Mouse (Mus musculus) frontal cortex, postnatal 36 days (tissue): ENCODE measurements around the gene Mical3.

Experiments used
- DNase-seq, 2 experiments: peaks; one replicate each; pipeline ENCODE4 v3.0.0; 2022; ENCODE audit warnings: low spot score in 2 of 2

The Mical3 gene

GRCm38 (mm10) chr6:121014339-121014738 lies 116.5 kb downstream of the Mical3 start:
- no peak for DNase-seq

DNA sequence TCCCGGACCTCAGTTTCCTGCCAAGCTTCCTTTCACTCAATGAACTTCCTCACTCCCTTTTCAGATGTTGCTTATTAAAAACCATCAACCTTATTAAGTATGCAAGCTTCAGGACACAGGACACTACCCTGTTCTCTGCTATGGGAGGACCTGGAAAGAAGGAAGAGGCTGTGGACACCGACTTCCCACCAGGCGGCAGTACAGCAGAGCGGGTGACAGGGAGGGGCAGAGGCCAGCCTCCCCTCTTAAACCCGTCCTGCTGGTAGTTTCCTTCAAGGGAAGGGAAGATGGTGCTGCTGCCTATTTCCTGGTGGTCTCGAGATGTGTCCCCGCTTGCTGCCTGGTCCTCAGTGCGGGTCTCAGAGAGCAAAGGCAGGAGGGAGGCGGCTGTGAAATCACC lies 117.0 kb downstream of the Mical3 start:
- no peak for DNase-seq

GRCm38 (mm10) chr6:121011709-121012108 lies 119.1 kb downstream of the Mical3 start:
- no peak for DNase-seq

DNA sequence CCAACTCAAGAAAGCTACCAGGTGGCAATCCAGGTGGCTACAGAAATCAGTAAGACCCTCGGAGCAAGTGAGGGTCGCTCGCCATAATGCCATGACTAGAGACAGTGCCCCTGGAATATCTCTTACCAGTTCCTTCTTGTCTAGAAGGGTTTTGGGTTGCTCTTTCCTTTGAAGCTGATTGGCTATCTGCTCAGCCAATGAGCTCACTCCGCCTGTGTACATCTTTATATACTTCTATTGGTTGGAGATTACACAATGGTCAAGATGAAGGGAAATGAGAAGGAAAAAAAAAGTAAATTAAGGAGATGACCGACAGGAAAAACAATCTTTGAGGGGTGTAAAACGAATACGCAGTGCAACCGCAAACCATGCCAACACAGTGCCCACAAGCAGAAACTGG lies 121.1 kb downstream of the Mical3 start:
- no peak for DNase-seq

GRCm38 (mm10) chr6:121004959-121005358 lies 125.8 kb downstream of the Mical3 start:
- no peak for DNase-seq

GRCm38 (mm10) chr6:121002952-121003351 lies 127.8 kb downstream of the Mical3 start:
- no peak for DNase-seq

- no peak for DNase-seq
Observed at GRCm38 (mm10) chr6:120999860-121000526, 130.8 kb downstream of the Mical3 start.

DNA sequence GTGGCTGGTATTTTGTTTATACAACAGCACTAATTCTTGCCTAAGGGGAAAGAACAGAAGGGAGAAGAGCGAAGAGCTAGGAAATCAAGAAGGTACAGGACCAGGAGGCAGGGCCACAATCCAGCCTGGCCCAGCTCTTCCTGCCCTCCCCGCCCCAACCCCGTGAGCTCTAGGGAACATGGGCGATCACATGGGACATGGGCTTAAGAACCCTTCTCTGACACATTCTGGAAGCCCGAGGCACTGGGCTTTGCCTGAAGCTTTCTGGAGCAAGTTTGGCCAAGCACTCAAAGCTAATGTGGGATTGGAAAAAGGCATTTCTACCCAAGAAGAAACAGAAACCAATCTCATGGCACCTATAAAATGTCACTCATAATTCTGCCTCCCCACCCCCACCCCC lies 131.7 kb downstream of the Mical3 start:
- DNase-seq = no peak

- no peak for DNase-seq
Observed at GRCm38 (mm10) chr6:120996607-120997006, 134.2 kb downstream of the Mical3 start.

DNA sequence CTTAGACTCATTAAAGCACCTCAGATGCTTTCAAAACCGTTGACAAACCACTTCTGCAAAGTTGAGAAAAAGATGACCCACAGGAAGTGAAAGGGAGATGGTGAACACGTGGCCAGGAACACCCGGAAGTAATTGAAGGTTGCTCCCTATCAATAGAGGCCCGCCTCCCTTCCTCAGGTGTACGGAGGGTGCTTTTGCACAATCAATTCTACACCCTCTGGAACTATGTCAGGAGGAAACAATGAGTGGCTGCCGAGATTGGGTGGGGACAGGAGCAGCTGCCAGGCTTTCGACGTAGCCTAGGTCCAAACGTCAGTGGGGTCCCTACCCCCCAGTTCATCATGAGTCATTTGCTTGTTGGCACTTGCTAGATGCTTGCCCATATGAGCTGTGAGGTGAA lies 135.3 kb downstream of the Mical3 start:
- DNase-seq = no peak

DNA sequence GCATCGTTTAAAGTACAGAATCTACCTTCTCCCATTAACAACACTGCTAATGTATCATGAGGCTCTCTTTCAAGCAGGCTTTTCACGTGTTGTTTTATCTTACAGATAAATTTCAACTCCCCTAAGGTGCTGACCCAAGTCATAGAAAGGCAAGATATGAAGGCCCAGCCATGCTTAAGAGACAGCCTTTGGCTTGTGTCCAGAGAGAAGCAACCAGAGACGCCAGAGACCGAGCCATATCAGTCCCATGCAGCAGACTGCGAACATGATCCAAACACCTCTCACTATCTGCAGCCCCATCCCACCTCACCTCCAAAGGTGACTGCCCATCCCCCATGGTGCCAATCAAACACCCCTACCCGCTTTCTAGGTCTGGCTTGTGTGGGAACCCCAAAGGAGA lies 138.9 kb downstream of the Mical3 start:
- DNase-seq = no peak

DNA sequence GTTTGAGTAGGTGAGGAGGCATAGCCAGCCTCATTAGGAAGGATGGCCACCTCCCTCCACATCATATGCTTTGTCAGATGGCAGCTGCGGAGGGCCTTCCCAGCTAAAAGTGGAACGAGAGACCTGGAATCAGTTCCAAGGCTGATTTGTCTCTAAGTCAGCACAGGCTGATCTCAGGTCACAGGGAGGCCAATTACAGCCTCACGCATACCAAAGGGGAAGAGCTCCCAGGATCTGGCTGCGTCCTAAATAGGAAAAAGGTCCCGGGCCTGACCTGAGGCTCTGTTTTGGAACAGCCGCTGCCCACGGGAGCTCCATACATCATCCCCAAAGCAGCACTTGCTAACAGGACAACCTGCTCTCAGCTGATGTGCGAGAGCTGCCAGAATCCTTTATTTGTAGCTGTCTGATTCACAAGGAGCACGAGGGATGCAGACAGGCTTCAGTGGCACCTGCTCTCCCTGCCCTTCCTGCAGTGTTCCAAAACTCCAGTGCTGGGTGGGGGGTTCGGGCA lies 143.2 kb downstream of the Mical3 start:
- peak; percentile 48 to 49 for DNase-seq

DNA sequence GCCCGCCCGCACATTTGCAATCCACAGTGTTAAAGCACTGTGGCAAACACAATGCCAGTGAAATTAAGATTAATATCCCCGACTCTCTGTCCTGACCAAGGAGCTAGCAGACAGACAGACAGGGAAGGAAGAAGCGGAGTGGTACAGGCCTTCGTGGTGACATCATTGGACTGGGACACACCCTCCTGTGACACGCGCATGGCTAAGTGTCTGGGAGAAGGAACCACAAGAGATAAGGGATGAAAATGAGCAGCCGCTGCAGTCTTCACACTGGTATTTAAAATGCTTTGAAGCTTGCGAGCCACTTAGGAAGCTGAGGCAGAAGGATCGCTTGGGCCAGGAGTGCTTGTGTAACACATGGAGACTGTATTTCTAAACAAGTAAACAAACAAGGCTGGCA lies 143.6 kb downstream of the Mical3 start:
- DNase-seq = no peak

DNA sequence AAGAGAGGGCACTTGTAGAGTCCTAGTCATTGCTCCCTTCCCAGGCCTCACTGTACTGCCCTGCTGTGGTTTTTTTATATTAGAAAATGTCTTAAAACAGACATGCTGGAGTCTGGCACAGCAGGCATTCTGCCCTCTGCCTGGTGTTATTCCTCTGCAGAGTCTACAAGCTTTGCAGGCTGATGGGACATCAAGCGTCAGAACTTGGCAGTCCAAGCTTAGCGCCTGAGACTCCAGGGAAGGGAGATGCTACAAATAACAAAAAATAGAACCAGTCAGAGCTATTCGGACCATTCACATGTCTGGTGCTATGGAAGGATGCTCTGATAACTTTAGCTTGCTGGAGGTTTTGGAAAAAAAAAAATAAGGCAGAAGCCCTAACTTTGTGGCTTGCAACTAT lies 144.6 kb downstream of the Mical3 start:
- no peak for DNase-seq

- no peak for DNase-seq
Observed at GRCm38 (mm10) chr6:120982314-120982713, 148.5 kb downstream of the Mical3 start.

DNA sequence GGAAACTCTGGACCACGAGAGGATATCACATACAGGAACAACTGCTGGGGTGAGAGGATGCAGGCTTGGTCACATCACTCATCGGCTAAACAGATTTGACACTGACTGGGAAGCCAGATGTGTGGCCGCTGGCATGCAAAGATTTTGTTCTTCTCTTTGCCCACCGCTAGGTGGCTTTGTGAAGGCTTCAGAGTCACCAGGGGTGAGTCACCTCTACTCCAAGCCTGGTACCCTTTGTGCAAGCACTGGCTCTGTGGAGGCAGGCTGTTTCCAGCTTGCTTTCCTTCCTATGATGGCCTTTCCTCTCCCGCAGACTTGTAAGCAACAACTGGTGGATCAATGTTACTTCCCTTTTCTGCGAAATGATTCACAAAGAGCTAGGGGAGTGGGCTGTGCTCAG lies 149.3 kb downstream of the Mical3 start:
- DNase-seq = no peak

DNA sequence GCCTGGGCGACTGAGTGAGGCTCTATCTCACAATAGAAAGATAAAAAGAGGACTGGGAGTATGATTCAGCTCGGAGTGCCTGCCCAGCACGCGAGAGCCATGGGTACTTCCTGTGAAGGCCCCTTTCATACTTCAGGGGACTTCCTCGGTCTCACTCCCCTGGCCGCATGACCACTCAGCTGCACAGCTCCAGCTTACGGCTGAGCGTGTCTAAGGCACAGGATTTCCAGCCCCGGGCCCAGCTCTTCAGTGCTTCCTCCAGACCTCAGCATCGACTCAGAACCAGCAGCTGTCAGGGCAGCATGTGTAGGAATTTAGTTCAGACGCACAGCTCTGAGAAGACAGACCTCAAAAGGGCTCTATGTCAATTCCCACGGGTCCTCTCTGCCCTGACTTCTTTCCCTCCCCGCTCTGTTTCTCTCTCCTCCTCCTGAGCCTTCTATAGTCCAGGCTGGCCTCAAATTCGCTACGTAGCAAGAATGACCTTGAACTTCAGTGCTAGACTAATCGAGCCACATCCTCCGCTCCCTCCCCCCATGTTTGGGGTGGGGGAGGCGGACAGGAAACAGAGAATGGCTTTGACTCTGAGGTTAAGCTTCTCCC lies 152.7 kb downstream of the Mical3 start:
- no peak for DNase-seq

GRCm38 (mm10) chr6:120976991-120977390 lies 153.8 kb downstream of the Mical3 start:
- no peak for DNase-seq

GRCm38 (mm10) chr6:120976097-120976496 lies 154.7 kb downstream of the Mical3 start:
- no peak for DNase-seq

GRCm38 (mm10) chr6:120971797-120972590 lies 158.8 kb downstream of the Mical3 start:
- DNase-seq = peak; percentile 86 to 89

DNA sequence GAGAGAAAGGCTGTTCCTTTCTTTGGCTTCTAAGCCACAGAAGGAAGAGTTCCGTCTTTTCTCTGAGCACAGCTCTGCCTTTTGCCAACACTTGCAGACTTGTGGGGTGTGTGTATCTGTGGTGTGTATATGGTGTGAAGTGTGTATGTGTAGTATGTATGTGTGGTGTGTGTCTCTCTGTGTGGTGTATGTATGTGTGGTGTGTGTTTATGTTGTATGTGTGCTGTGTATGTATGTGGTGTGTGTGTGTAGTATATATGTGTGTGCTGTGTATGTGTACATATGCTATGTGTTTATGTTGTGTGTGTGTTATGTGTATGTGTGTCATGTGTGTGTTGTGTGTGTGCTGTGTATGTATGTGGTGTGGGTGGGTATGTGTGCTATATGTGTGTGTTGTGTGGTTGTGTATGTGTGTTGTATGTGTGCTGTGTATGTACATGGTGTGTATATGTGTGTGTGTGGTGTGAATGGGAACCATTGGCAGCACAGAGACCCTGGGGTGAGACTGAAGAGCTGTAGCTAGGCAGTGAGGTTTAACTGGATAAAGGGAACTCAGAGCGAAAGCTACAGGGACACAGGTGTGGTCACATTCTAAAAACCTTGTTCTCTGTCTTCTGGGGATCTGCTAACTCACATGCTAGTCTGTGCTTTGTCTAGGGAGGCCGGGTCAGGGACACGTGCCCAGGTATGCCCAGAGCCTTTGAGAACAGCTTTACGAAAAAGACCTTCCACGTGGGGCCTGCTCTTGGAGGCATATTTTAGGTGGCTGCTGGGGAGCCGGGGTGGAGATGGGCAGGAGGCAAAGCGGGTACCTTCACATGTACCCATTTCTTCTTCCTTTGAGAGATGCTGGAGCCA lies 159.6 kb downstream of the Mical3 start:
- no peak for DNase-seq

GRCm38 (mm10) chr6:120965814-120966213 lies 165.0 kb downstream of the Mical3 start:
- DNase-seq = no peak
